Mouse (Mus musculus): ENCODE results near the gene Lrrc66. TPM values are rescaled to one million over a fixed set of nuclear protein-coding genes. Genes with fewer than 3 reads are reported as not detected.

Lrrc66 gene
- 0.04 TPM in 1 of 2 replicates, not detected in the other for total RNA-seq (2012; rRNA removed)
- total RNA-seq (2014; rRNA removed), result not detected in 2 replicates
- not detected in 2 replicates for polyA plus RNA-seq (2012; ENCODE audit: insufficient read length, low read depth)

DNA sequence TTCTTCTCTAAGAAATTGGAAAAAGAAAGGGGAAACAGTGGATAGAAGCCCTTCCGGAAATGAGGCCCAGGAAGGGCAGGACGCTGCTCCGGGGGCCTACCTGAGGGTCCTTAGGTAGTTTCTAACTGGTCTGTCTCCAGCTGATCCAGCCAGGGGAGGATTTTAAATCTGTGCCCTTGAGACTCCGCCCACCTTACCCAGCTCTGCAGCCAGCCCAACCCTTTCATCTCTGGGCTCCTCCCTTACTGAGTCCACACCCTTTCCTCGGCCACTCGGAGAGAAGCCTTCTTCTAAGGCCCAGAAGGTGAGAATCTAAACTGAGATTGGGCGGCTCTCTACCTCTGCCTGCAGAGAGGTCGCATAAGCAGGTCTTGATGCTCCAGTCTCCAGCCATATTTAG, at the start of gene Lrrc66:
Gene Lrrc66, minus strand, starts transcription at position 236 of the 400 bp plus-strand sequence.
- peaks cover 4 to 33% of the 10 kb centered on the region in 2 experiments for H3K36me3 ChIP-seq (replicated peaks in 1 of 2; ENCODE audit: control insufficient read depth in 1 of 2, insufficient read depth in 1 of 2, low read length in 1 of 2)
- TF ChIP-seq RAD21 (IDR thresholded peaks at IDR 0.05; ENCODE audit: low read depth, low read length) (no peak), POLR2A (IDR thresholded peaks at IDR 0.05; ENCODE audit: low read depth, low read length) (no peak), NELFE (IDR thresholded peaks at IDR 0.05; ENCODE audit: low read depth, low read length) (no peak), UBTF (IDR thresholded peaks at IDR 0.05; ENCODE audit: low read depth, low read length) (no peak), TCF12 (IDR thresholded peaks at IDR 0.05; ENCODE audit: low read depth, low read length) (no peak), KAT2A (IDR thresholded peaks at IDR 0.05; ENCODE audit: insufficient replicate concordance, low read length) (no peak), EP300 (IDR thresholded peaks at IDR 0.05; ENCODE audit: low read length) (no peak), ELF1 (IDR thresholded peaks at IDR 0.05; ENCODE audit: low read depth, low read length) (no peak), E2F4 (IDR thresholded peaks at IDR 0.05; ENCODE audit: insufficient replicate concordance, low read depth, low read length) (no peak), MEF2A (IDR thresholded peaks at IDR 0.05; ENCODE audit: borderline replicate concordance, low read depth, low read length) (no peak), SMC3 (IDR thresholded peaks at IDR 0.05; ENCODE audit: low read depth, low read length) (no peak), ETS1 (conservative IDR thresholded peaks at IDR 0.05; ENCODE audit: low read depth, low read length) (no peak), POLR2AphosphoS2 (IDR thresholded peaks at IDR 0.05; ENCODE audit: low read depth, low read length) (no peak), JUN (IDR thresholded peaks at IDR 0.05; ENCODE audit: insufficient read depth, low read depth, low read length) (no peak)
- no peak within 1 kb of the TSS for H3K4me2 ChIP-seq (ENCODE audit: insufficient read depth, low read depth, poor library complexity, severe bottlenecking)
- no peak within 1 kb of the TSS for H3K9ac ChIP-seq (ENCODE audit: insufficient read depth, low read depth)
- dilution Hi-C loops (cut with MboI; ENCODE audit: extremely low pct_ligation_motif_present, extremely low pct_unique_long_range_greater_than_20kb, low sequenced_read_pairs), result no loop called here
- in situ Hi-C loops (cut with MboI; ENCODE audit: low pct_ligation_motif_present, low pct_unique_long_range_greater_than_20kb, low sequenced_read_pairs), result no loop called here
- no peaks in the 10 kb centered on the region; a peak in 1 of 4 replicates for H3K4me1 ChIP-seq (ENCODE audit: control insufficient read depth in 1 of 2, insufficient read depth in 2 of 2)
- H3K4me3 ChIP-seq (replicated peaks in 1 of 3; ENCODE audit: low read depth in 2 of 3, low read length in 2 of 3, poor library complexity in 1 of 3), result no peak within 1 kb of the TSS
- no peaks in the 10 kb centered on the region for H3K27me3 ChIP-seq (replicated peaks)
- no peak within 1 kb of the TSS for H3K27ac ChIP-seq (ENCODE audit: insufficient read depth, low read depth)
- DNase-seq (ENCODE audit: extremely low read depth), result no peak
- H3K9me3 ChIP-seq (replicated peaks; ENCODE audit: low read length), result peaks cover 6% of the 10 kb centered on the region
- H3K79me2 ChIP-seq (replicated peaks; ENCODE audit: control insufficient read depth, extremely low read depth, insufficient read depth, poor library complexity, severe bottlenecking), result no peaks in the 10 kb centered on the region

DNA sequence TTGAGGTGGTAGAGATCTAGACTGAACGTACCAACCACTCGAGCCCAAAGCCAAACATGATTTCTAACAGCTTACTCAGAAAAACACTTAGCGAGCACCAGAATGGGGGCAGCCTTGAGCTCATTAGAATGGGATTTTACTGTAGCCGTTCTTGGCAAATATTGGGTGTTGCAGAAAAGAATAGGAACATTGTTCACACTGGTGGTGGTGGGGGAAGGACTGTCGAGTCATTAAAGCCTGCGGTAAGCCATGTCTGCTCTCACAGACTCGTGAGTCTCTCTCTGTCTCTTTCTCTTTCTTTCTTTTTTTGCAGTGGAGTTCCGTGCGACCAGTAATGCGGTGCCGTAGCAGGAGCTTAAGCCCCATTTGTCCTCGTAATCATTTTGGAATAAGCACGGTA, 44.3 kb upstream of the Lrrc66 start:
- DNase-seq (ENCODE audit: extremely low read depth), result no peak
- no peak overlapping the region for H3K27ac ChIP-seq (ENCODE audit: insufficient read depth, low read depth)
- H3K4me3 ChIP-seq (replicated peaks in 1 of 3; ENCODE audit: low read depth in 2 of 3, low read length in 2 of 3, poor library complexity in 1 of 3), result no peak overlapping the region
- no peak overlapping the region for H3K4me2 ChIP-seq (ENCODE audit: insufficient read depth, low read depth, poor library complexity, severe bottlenecking)
- in situ Hi-C loops (cut with MboI; ENCODE audit: low pct_ligation_motif_present, low pct_unique_long_range_greater_than_20kb, low sequenced_read_pairs), result no loop called here
- no peak overlapping the region for H3K9ac ChIP-seq (ENCODE audit: insufficient read depth, low read depth)
- no peaks in the 10 kb centered on the region for H3K4me1 ChIP-seq (ENCODE audit: control insufficient read depth in 1 of 2, insufficient read depth in 2 of 2)
- H3K36me3 ChIP-seq (replicated peaks in 1 of 2; ENCODE audit: control insufficient read depth in 1 of 2, insufficient read depth in 1 of 2, low read length in 1 of 2), result no peaks in the 10 kb centered on the region
- H3K79me2 ChIP-seq (replicated peaks; ENCODE audit: control insufficient read depth, extremely low read depth, insufficient read depth, poor library complexity, severe bottlenecking), result no peaks in the 10 kb centered on the region
- no peak for TF ChIP-seq NRF1 (IDR thresholded peaks at IDR 0.05; ENCODE audit: low read depth, low read length)
- TF ChIP-seq E2F4 (IDR thresholded peaks at IDR 0.05; ENCODE audit: insufficient replicate concordance, low read depth, low read length), result no peak
- no peak for TF ChIP-seq SIN3A (IDR thresholded peaks at IDR 0.05; ENCODE audit: low read length)
- no peak for TF ChIP-seq CHD1 (IDR thresholded peaks at IDR 0.05; ENCODE audit: low read depth, low read length)
- no peak for TF ChIP-seq CHD2 (IDR thresholded peaks at IDR 0.05; ENCODE audit: low read length)
- no peak for TF ChIP-seq BHLHE40 (IDR thresholded peaks at IDR 0.05; ENCODE audit: low read depth, low read length)
- TF ChIP-seq SMC3 (IDR thresholded peaks at IDR 0.05; ENCODE audit: low read depth, low read length), result no peak
- no peak for TF ChIP-seq HCFC1 (IDR thresholded peaks at IDR 0.05; ENCODE audit: low read depth, low read length)
- TF ChIP-seq MYC (IDR thresholded peaks at IDR 0.05; ENCODE audit: low read depth, low read length), result no peak
- H3K27me3 ChIP-seq (replicated peaks), result no peaks in the 10 kb centered on the region
- no peaks in the 10 kb centered on the region for H3K9me3 ChIP-seq (replicated peaks; ENCODE audit: low read length)
- dilution Hi-C loops (cut with MboI; ENCODE audit: extremely low pct_ligation_motif_present, extremely low pct_unique_long_range_greater_than_20kb, low sequenced_read_pairs), result no loop called here

All from CH12.LX (cell line).